Mouse (Mus musculus) embryonic fibroblast, embryonic 13.5 days (primary cell): ENCODE results near the gene Med13l. TPM values are rescaled to one million over a fixed set of nuclear protein-coding genes. Genes with fewer than 3 reads are reported as not detected.

Experiments
- H3K27ac ChIP-seq: 2 replicates; pipeline ENCODE4 v1.5.1; 2012; ENCODE audit warnings: low read length, control low read depth, inconsistent platforms; ENCODE audit not compliant: insufficient read depth
- H3K4me1 ChIP-seq: 2 replicates; pipeline ENCODE4 v1.6.1; 2011; ENCODE audit warnings: low read length; ENCODE audit not compliant: control insufficient read depth, insufficient read depth
- H3K4me3 ChIP-seq: 2 replicates; pipeline ENCODE4 v1.5.1; 2011; ENCODE audit warnings: mild to moderate bottlenecking, control low read depth, low read length; ENCODE audit not compliant: insufficient read depth
- CTCF ChIP-seq: IDR thresholded peaks from 2 replicates; pipeline ENCODE4 v1.5.1; 2011; ENCODE audit warnings: mild to moderate bottlenecking, control low read depth, low read length, moderate library complexity, borderline replicate concordance; ENCODE audit not compliant: insufficient read depth
- POLR2A ChIP-seq: IDR thresholded peaks from 2 replicates; pipeline ENCODE4 v1.6.1; 2011; ENCODE audit warnings: low read depth, mild to moderate bottlenecking, control low read depth, low read length, moderate library complexity
- polyA plus RNA-seq: library from polyadenylated mRNA; stranded (reverse); fragments of >200 nt; gene quantifications from 2 replicates; pipeline ENCODE4 v1.2.4, GENCODE M21; 2011; ENCODE audit warnings: low read depth; ENCODE audit not compliant: missing spikeins, insufficient read length

Gene Med13l
- polyA plus RNA-seq, 1 experiment: 57.8 TPM

GRCm38 (mm10) chr5:118588381-118588925, 28.0 kb downstream of the Med13l start:
- H3K4me1 ChIP-seq: peaks cover 23% of the 10 kb centered on the region
- no peak for TF ChIP-seq POLR2A
- no peak for TF ChIP-seq CTCF
- no peak overlapping the region for H3K4me3 ChIP-seq
- no peak overlapping the region for H3K27ac ChIP-seq

DNA sequence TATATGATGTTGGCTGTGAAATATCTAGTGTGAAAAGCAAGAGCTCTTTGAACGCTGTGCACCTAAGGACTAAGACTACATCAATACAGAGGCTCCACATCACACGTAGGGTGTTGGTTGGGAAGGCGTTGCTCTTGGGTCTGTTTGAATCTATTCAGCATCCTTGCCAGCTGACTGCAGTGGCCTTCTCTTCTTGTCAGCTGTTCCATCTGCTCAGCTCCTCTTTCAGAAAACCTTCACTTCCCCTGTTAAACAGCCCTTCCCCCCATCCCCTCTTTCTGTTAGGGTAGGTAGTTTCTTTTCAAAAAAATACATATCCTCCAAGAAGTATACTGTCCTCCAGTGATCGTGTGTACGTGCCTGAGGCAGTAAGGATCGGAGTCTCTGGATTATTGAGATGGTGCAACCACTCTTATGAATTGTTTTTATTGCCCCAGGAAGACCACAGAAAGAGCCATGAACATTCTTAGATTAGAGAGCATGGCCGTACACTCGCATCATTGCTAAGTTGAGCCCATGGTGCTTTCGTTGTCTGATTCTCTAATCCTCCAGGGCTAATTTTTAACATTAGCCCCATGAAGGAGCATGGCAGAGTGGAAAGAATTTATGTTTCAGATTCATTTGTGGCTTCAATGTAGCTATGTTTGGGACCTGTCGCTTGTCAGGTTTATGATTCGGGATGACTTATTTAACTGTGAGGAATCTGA, 28.9 kb downstream of the Med13l start:
- peaks cover 23% of the 10 kb centered on the region for H3K4me1 ChIP-seq
- H3K27ac ChIP-seq: peak overlapping the region; percentile 4; the same call in 1 of the 2 replicates
- TF ChIP-seq CTCF: no peak
- TF ChIP-seq POLR2A: no peak
- H3K4me3 ChIP-seq: no peak overlapping the region

DNA sequence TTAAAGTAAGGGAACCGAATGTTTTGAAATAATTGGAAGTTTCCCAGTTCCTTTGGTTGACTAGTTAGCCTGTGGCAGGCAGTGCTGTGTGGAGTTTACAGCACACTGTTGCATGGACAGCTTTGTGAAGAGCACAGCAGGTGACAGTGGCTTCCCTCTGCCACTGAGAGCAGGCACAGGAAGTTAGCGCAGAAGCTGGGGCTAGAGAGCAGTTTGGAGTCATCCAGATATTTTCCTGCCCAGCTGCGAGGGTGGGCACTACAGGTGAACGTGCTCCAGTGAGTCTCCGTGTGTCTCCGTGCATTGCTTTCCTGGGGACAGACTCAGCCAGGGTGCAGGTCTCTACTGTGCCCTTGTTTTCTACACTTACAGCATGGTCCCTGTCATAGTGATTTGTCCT, 30.4 kb downstream of the Med13l start:
- Histone ChIP-seq H3K4me3 (no peak overlapping the region), H3K27ac (peak overlapping the region; percentile 61), H3K4me1 (peaks cover 23% of the 10 kb centered on the region)
- TF ChIP-seq POLR2A (no peak), CTCF (no peak)

DNA sequence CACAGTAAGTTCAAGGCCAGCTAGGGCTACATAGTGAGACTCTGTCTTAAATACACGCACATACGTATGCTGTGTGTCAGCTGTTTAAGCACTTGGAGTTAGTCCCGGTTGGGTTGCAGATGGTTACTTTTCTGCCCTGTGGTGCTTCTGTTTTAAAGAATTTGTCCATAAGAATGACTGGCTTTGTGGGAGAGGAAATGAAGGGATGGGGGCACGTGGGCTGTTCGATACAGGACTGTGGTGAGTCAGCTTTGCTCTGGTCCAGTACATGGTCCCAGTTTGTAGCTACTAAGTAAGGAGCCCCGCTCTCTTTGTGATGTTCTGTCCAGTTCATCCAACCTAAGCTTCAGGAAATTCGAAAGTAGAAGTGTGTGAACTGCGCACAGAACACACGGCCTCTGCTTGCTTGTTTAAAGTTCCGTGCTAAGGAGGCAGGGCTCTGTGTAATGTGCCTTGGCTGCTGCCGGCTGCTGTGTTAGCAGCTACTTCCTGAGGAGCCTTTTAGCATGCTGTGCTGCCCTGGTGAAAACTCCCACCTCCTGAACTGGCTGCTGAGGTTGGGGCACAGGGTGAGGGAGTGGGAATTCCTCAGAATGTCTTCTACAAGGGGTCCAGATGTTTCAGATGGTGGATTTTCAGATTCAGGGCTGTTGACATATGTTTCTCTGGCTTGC, 31.5 kb downstream of the Med13l start:
- H3K27ac ChIP-seq: peak overlapping the region; percentile 61
- H3K4me3 ChIP-seq: peak overlapping the region; percentile 0; the same call in 1 of the 2 replicates
- H3K4me1 ChIP-seq: peaks cover 23% of the 10 kb centered on the region
- TF ChIP-seq CTCF (no peak), POLR2A (no peak)

GRCm38 (mm10) chr5:118594470-118595236, 34.2 kb downstream of the Med13l start:
- no peak overlapping the region for H3K27ac ChIP-seq
- H3K4me3 ChIP-seq: no peak overlapping the region
- peak; percentile 37; the same call in 1 of the 2 replicates for TF ChIP-seq CTCF
- no peak for TF ChIP-seq POLR2A
- H3K4me1 ChIP-seq: peaks cover 8% of the 10 kb centered on the region

DNA sequence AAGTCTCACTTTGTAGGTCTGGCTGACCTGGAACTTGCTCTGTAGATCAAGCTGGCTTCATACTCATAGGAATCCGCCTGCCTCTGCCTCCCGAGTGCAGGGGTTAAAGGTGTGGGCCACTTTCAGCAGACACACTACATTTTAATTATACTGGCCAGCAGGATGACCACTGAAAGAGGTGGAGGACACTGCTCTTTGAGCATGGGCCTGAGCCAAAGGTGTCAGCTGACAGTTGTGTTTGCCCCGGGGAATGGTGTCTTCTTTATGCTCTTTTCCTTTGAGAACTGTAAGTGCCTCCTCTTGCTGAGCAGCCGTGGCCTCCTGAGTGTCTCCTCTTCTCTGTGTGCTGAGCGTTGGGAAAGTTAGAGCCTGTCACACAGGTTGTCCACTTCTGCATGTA, 35.4 kb downstream of the Med13l start:
- no peak overlapping the region for H3K27ac ChIP-seq
- H3K4me3 ChIP-seq: no peak overlapping the region
- H3K4me1 ChIP-seq: peaks cover 9% of the 10 kb centered on the region
- TF ChIP-seq POLR2A: no peak
- no peak for TF ChIP-seq CTCF

DNA sequence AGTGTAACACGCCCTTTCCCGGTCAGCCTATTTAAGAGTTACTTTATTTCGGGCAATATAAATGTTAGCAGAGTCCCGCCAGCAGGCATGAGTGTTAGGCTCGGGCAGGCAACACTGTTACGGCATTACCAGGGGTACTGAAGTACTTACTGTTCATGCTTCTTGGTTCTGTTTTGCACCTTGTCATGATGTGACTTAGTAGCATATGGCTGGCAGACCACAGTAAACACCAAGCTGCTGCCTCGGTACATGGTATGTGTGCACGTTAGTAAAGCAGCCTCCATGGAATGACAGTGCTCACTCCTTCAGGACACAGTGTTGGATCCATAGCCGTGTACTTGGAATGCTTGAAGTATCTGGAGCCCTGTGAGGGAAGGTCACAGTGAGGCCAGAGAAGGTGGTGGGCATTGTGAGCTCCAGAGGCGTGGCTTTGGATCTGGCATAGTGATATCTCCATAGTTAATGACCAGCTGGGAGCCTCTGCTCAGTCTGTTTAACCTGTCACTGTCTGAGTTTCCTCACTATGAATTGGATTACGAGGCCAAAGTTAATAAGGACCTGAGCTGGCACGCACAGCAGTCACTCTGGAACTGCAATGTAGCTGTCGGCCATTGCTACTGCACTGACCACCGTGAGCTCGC, 36.1 kb downstream of the Med13l start:
- Histone ChIP-seq H3K4me1 (peaks cover 6% of the 10 kb centered on the region; the same call in 1 of the 2 replicates), H3K27ac (no peak overlapping the region), H3K4me3 (no peak overlapping the region)
- TF ChIP-seq POLR2A: no peak
- TF ChIP-seq CTCF: no peak

- TF ChIP-seq CTCF: no peak
- no peak for TF ChIP-seq POLR2A
- peaks cover 6% of the 10 kb centered on the region; the same call in 1 of the 2 replicates for H3K4me1 ChIP-seq
- H3K4me3 ChIP-seq: no peak overlapping the region
- no peak overlapping the region for H3K27ac ChIP-seq
Measured at GRCm38 (mm10) chr5:118598601-118599000, 38.1 kb downstream of the Med13l start.

- Histone ChIP-seq H3K4me1 (peaks cover 10% of the 10 kb centered on the region; the same call in 1 of the 2 replicates), H3K4me3 (no peak overlapping the region), H3K27ac (no peak overlapping the region)
- no peak for TF ChIP-seq CTCF
- no peak for TF ChIP-seq POLR2A
Measured at GRCm38 (mm10) chr5:118601452-118601851, 41.0 kb downstream of the Med13l start.
